Comparison of ENCODE assay signal across 8 mouse cellular contexts in the genomic region with DNA sequence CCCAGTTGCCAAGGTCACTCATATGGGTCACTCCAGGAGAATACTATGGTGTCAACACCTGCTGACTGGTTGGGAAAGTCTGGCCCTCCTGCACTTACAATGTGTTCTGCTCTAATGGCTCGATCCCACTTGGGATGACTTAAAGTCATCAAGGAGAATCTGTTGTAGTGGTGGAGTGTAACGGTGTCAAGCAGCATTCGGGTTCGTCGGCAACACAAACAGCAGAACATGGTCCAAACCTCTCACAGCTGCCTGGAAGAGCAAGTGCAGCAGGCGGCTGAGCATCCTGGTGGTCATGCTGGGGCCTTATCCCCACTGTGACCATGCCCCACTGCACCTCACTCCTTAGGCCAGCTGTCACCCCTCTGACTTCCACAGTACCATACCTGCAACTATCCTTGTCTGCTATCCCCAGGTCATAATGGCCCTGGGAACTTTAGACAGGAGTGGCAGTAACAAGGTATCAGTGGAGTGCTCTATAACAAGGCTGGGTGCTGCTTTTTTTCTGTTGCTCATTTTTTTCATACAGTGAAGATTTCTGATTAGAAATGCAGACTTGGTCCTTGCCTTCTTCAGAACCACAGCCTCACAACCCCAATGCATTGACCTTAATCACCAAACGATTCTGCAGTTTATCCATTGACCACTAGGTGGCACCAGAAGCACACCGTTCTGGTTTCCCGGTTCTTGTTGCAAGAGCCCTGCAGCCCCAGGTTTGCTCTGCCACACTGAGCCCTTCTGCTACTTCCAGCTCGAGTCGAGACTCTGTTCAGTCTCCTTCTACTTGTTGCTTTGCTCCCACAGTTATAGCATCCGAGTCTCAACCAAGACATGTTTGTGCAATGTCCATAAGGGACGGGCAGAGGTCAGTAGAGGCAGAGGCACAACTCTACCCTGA. TPM values are rescaled to one million over a fixed set of nuclear protein-coding genes. Genes with fewer than 3 reads are reported as not detected.
DNase-seq lines count a peak whose midpoint lies in the region; ATAC-seq and TF ChIP-seq lines count a peak whose summit lies in the region.

No protein-coding gene starts in this region.

- H3K9me3 ChIP-seq in midbrain, embryonic 14.5 days (ENCODE audit: control insufficient read depth, low read length) = no peaks in the 10 kb centered on the region

- H3K36me3 ChIP-seq in midbrain, embryonic 14.5 days (ENCODE audit: control insufficient read depth, insufficient read depth, low read length) = peaks cover 70% of the 10 kb centered on the region
- 0 out of 2 replicates have a peak, but pooled peaks cover 5% of the 10 kb centered on the region for H3K36me3 ChIP-seq in small intestine, adult 2 months (ENCODE audit: control insufficient read depth, insufficient read depth, low read length)

- no peaks in the 10 kb centered on the region for H3K27me3 ChIP-seq in midbrain, embryonic 14.5 days (ENCODE audit: control insufficient read depth, insufficient read depth, low read length)
- no peaks in the 10 kb centered on the region for H3K27me3 ChIP-seq in small intestine, adult 2 months (ENCODE audit: control insufficient read depth, insufficient read depth, low read length)

- peak; percentile 73 for TF ChIP-seq CTCF in small intestine, adult 2 months (IDR thresholded peaks at IDR 0.05; ENCODE audit: extremely low read depth, insufficient read length, insufficient replicate concordance, low read depth, low read length)

- H3K4me3 ChIP-seq in midbrain, embryonic 14.5 days (replicated peaks; ENCODE audit: low read depth, low read length) = no peak overlapping the region
- no peak overlapping the region for H3K4me3 ChIP-seq in small intestine, adult 2 months (ENCODE audit: low read depth, low read length)

- peak; percentile 51 for DNase-seq in urinary bladder, adult 18-20 months (ENCODE audit: low spot score in 2 of 2)
- no peak for DNase-seq in urinary bladder, adult 2 months (ENCODE audit: low spot score)
- DNase-seq in cerebellum, postnatal 4 days (ENCODE audit: low spot score in 2 of 2) = peak; percentile 70 to 85
- DNase-seq in gastrocnemius, adult 8-10 months (ENCODE audit: low spot score in 2 of 2) = peak; percentile 23 to 31
- peak; percentile 79 for DNase-seq in kidney, adult 18-20 months
- peak; percentile 79 for DNase-seq in left cerebral cortex, postnatal 4 days
- peak; percentile 93 for DNase-seq in midbrain, embryonic 14.5 days

- ATAC-seq in midbrain, embryonic 14.5 days (ENCODE audit: low FRiP score, low TSS enrichment) = peak; percentile 56; the same call in 1 of the 2 replicates

- intact Hi-C loops in left cerebral cortex, postnatal 4 days (cut with DNase I) = loop anchor here (5.0 kb wide), 1 partner anchor 94 kb away; no protein-coding TSS in a partner anchor

- no peak overlapping the region for H3K9ac ChIP-seq in midbrain, embryonic 14.5 days (replicated peaks; ENCODE audit: low read length)

- H3K27ac ChIP-seq in midbrain, embryonic 14.5 days (replicated peaks; ENCODE audit: low read depth, low read length) = no peak overlapping the region
- no peak overlapping the region for H3K27ac ChIP-seq in small intestine, adult 2 months (ENCODE audit: insufficient read depth, low read depth, low read length)

- no peak for TF ChIP-seq POLR2A in small intestine, adult 2 months (IDR thresholded peaks at IDR 0.05; ENCODE audit: low read depth, low read length)

- no peak overlapping the region for H3K4me2 ChIP-seq in midbrain, embryonic 14.5 days (ENCODE audit: low read length)

- H3K4me1 ChIP-seq in midbrain, embryonic 14.5 days (ENCODE audit: control insufficient read depth, insufficient read depth, low read length) = no peaks in the 10 kb centered on the region
- H3K4me1 ChIP-seq in small intestine, adult 2 months (ENCODE audit: control insufficient read depth, insufficient read depth, insufficient read length, low read length) = no peaks in the 10 kb centered on the region

- WGBS in midbrain, embryonic 14.5 days = 61% methylated on average over 13 of the region's 13 CpGs
- WGBS in small intestine, adult 2 months = 56% methylated on average over 13 of the region's 13 CpGs

RNA-seq across cellular contexts. Expression of a gene that starts 23.5 kb away (rescaled TPM):
- polyA plus RNA-seq in urinary bladder, adult 2 months (2012; rRNA removed) = 0.03 and 0.04 TPM in 2 replicates
- not detected for total RNA-seq in gastrocnemius, adult 8-10 months (2022)
- total RNA-seq in left cerebral cortex, postnatal 4 days (2021) = under 1 TPM; 0.14 to 0.36 TPM
- polyA plus RNA-seq in midbrain, embryonic 14.5 days (2014; fragmentation: Nextera tagmentation; extraction: Ambion mirVana) = 8.1 and 8.5 TPM in 2 replicates
- 0.09 and 0.17 TPM in 2 replicates for polyA plus RNA-seq in small intestine, adult 2 months (2012; rRNA removed)

RNA-seq across cellular contexts. Expression of a gene that starts 46.0 kb away (rescaled TPM):
- polyA plus RNA-seq in urinary bladder, adult 2 months (2012; rRNA removed) = 15.2 and 17.2 TPM in 2 replicates
- 1 to 10 TPM; 1.6 to 3.4 (median 2.6) TPM for total RNA-seq in gastrocnemius, adult 8-10 months (2022)
- 100 to 1,000 TPM in 1 of 2 experiments, 10 to 100 TPM in 1; 95.5 to 106 TPM for total RNA-seq in left cerebral cortex, postnatal 4 days (2021)
- polyA plus RNA-seq in midbrain, embryonic 14.5 days (2014; fragmentation: Nextera tagmentation; extraction: Ambion mirVana) = 74.4 and 76.9 TPM in 2 replicates
- polyA plus RNA-seq in small intestine, adult 2 months (2012; rRNA removed) = 4.6 and 6.8 TPM in 2 replicates
